Mouse (Mus musculus) E14TG2a.4 (cell line): ENCODE results near the gene Nxnl2.
"Not testable (repeated sequence)": the region's sequence is repeated elsewhere in the genome, so short reads cannot be mapped to it uniquely, and the experiment has no call there.

Experiments
- H3K27me3 ChIP-seq: 2 replicates; pipeline ENCODE4 v1.6.1; 2014; ENCODE audit warnings: low read length, control low read depth; ENCODE audit not compliant: insufficient read depth
- H3K36me3 ChIP-seq: 2 replicates; pipeline ENCODE4 v1.6.1; 2014; ENCODE audit warnings: low read length, control low read depth; ENCODE audit not compliant: insufficient read depth
- H3K4me1 ChIP-seq: replicated peaks from 2 replicates; pipeline ENCODE4 v1.6.1; 2014; ENCODE audit warnings: low read depth, low read length, control low read depth
- H3K4me3 ChIP-seq: replicated peaks from 2 replicates; pipeline ENCODE4 v1.5.1; 2014; ENCODE audit warnings: mild to moderate bottlenecking, low read length
- H3K9me3 ChIP-seq: 2 replicates; pipeline ENCODE4 v1.6.1; 2014; ENCODE audit warnings: low read length, control low read depth
- CTCF ChIP-seq: conservative IDR thresholded peaks from 2 replicates; pipeline ENCODE4 v1.5.1; 2014; ENCODE audit warnings: low read length
- NANOG ChIP-seq: IDR thresholded peaks from 2 replicates; pipeline ENCODE4 v1.6.1; 2014; ENCODE audit warnings: borderline replicate concordance, low read length, mixed read lengths
- POU5F1 ChIP-seq: IDR thresholded peaks from 2 replicates; pipeline ENCODE4 v1.6.1; 2014; ENCODE audit warnings: low read length, borderline replicate concordance

Nxnl2 gene

DNA sequence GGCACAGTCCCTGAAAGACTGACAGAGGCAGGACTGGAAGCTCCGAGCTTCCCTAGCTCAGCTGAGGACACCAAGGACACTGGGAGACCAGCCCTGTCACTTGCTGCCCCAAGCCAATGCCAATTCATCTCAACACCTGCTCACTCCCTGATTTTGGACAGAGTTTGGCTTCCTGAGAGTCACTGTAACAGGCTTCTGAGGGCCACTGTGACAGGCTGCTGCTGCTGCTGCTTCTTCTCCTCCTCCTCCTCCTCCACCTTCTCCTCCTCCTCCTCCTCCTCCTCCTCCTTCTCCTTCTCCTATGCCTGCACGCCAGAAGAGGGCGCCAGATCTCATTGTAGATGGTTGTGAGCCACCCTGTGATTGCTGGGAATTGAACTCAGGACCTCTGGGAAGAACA lies 19.5 kb downstream of the Nxnl2 start:
- TF ChIP-seq NANOG (no peak), CTCF (0 out of 2 replicates have a peak, but pooled peaks have one; percentile 7)
- Histone ChIP-seq H3K27me3 (no peaks in the 10 kb centered on the region), H3K9me3 (no peaks in the 10 kb centered on the region; the same call in 1 of the 2 replicates), H3K4me3 (no peak overlapping the region), H3K36me3 (no peaks in the 10 kb centered on the region), H3K4me1 (peaks cover 35% of the 10 kb centered on the region)

DNA sequence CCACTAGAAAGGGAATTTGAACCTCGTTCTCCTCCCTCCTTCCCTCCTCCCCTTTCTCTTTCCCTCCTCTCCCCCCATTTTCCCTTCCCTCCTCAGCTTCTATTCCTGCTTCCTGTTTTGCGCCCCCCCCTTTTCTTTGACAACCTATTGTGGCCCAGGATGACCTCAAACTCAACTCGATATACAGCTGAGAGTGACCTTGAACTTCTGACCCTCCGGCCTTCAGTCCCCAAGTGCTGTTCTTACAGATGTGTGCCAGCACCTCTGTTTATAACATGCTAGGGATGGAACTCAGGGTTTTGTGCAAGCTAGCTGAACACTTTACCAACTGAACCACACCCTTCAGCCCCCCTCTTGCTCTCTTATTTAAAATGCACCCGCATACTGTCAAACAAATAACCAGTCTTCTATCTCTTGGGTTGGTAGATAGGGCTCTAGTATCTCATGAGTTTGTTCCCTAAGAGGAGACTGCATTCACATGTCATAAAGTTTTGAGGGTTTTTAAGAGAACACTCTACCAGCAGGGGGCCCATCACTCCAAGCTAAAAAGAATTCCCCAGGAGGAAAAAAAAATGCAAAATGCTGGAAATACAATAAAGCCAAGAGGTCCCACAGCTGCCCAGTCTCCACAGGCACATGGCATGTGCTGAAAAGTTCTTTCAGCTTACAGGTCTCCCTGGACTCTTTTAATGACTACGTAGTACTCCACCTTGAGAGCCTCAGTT lies 20.8 kb downstream of the Nxnl2 start:
- Histone ChIP-seq H3K9me3 (no peaks in the 10 kb centered on the region), H3K4me1 (peaks cover 35% of the 10 kb centered on the region), H3K4me3 (no peak overlapping the region), H3K36me3 (no peaks in the 10 kb centered on the region), H3K27me3 (no peaks in the 10 kb centered on the region)
- TF ChIP-seq NANOG (no peak), POU5F1 (no peak), CTCF (no peak)

DNA sequence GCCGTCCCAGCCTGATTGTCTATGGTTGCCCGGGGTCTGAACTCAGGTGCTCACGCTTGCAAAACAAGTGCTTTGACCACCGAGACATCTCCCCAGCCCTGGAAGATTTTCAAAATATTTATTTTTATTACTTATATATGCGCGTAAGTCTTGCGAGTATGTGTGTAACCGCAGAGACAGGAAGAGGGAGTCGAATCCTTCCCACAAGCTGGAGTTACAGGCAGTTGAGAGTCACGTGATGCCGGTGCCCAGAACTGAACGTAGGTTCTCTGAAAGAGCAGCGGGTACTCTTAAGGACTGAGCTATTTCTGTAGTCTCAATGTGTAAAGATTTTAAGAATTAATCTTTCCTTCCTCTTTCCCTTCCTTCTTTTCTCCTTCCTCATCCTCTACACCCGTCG lies 23.1 kb downstream of the Nxnl2 start:
- H3K27me3 ChIP-seq = 0 out of 2 replicates have a peak, but pooled peaks cover 9% of the 10 kb centered on the region
- peaks cover 33% of the 10 kb centered on the region for H3K4me1 ChIP-seq
- H3K4me3 ChIP-seq = no peak overlapping the region
- TF ChIP-seq NANOG (no peak), POU5F1 (no peak), CTCF (no peak)
- no peaks in the 10 kb centered on the region for H3K9me3 ChIP-seq
- no peaks in the 10 kb centered on the region for H3K36me3 ChIP-seq

DNA sequence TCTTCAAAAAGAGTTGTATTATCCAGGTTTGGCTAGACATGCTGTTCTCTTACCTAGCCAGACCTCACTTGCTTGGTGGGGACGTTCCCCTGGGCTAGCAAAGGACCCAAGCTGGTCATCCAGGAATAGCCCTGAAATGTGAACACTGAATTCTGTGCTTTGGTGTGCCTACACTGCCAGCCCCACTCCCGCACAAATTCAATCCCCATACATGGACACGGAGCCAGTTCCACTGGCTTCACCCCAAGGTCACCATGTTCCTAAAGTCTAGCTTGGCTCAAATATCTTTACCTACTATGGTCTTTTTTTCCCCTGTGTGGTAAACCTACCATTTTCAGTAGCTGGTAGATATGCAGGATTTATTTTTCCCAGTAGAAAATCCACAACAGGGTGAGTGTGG lies 26.9 kb downstream of the Nxnl2 start:
- Histone ChIP-seq H3K27me3 (peaks cover 22% of the 10 kb centered on the region), H3K4me3 (no peak overlapping the region), H3K4me1 (peaks cover 5% of the 10 kb centered on the region; the same call in 1 of the 2 replicates), H3K9me3 (peaks cover 24% of the 10 kb centered on the region), H3K36me3 (no peaks in the 10 kb centered on the region)
- no peak for TF ChIP-seq NANOG
- no peak for TF ChIP-seq CTCF
- TF ChIP-seq POU5F1 = no peak

DNA sequence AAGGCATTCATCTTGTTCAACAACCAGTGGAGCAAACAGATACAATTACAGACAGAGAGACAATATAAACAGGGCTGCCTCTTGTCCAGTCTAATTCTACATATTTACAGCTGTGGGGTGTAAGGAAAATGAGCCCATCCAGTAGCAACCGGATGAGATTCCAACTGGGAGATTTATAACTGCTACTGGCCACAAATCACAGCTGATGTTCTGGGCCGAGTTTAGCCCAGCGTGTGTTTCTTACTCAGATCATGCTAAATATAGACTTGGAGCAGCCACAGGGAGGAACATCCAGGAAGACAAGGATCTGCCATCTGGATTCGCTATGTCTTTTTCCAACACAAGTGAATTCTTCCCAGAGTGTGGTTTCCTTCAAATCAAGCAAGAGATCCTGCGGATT lies 27.4 kb downstream of the Nxnl2 start:
- Histone ChIP-seq H3K27me3 (peaks cover 22% of the 10 kb centered on the region), H3K36me3 (no peaks in the 10 kb centered on the region), H3K9me3 (peaks cover 24% of the 10 kb centered on the region), H3K4me3 (no peak overlapping the region), H3K4me1 (peaks cover 5% of the 10 kb centered on the region; the same call in 1 of the 2 replicates)
- no peak for TF ChIP-seq CTCF
- TF ChIP-seq POU5F1 = no peak
- no peak for TF ChIP-seq NANOG

DNA sequence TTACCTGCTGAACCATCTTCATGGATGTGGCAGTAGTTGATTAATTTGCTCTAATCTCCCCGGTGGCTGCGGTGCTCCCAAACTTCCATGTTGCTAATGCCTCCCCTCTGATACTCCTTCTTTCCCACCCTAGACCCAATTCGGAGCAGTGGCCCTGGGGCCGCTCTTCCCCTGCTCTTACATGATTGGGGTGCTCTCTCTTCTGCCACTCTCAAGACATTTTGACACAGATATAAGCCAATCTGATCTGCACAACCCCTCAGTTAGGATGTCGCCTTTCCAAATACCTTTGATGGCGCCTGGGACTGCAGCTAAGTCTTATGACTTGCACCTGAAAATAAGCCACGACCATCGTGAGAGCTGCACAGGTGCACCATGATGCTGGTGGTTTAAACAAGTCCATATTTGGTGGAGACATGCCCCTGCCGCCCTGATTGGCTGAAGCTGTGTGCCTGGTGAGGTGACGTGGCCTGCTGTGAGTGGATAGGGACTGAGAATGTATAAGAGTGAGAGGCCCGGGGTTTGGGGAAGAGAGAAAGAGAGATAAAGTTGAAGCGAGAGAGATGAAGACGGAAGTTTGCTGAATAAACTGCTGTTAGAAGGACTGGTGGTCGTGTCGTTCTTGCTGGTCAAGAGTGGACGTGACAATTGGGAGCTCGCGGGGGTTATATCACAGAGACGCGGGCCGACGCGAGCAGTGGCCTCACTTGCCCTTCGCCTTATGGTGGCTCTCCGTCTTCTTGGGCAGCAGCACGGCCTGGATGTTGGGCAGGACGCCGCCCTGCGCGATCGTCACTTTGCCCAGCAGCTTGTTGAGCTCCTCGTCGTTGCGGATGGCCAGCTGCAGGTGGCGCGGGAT lies 31.4 kb downstream of the Nxnl2 start:
- not testable (repeated sequence) for H3K36me3 ChIP-seq
- H3K9me3 ChIP-seq = peaks cover 24% of the 10 kb centered on the region
- H3K27me3 ChIP-seq = peaks cover 19% of the 10 kb centered on the region
- H3K4me1 ChIP-seq = peaks cover 32% of the 10 kb centered on the region
- peak overlapping the region; percentile 74 for H3K4me3 ChIP-seq

DNA sequence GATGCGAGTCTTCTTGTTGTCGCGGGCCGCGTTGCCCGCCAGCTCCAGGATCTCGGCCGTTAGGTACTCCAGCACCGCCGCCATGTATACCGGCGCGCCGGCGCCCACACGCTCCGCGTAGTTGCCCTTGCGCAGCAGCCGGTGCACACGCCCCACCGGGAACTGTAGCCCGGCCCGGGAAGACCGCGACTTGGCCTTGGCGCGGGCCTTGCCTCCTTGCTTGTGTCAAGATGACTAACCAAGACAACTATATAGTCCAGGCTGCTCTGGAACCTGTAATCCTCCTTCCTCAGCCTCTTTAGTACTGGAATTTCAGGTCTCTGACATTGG lies 32.0 kb downstream of the Nxnl2 start:
- Histone ChIP-seq H3K9me3 (peaks cover 24% of the 10 kb centered on the region), H3K4me3 (peak overlapping the region; percentile 74), H3K4me1 (peaks cover 33% of the 10 kb centered on the region), H3K27me3 (peaks cover 13% of the 10 kb centered on the region)
- not testable (repeated sequence) for H3K36me3 ChIP-seq

DNA sequence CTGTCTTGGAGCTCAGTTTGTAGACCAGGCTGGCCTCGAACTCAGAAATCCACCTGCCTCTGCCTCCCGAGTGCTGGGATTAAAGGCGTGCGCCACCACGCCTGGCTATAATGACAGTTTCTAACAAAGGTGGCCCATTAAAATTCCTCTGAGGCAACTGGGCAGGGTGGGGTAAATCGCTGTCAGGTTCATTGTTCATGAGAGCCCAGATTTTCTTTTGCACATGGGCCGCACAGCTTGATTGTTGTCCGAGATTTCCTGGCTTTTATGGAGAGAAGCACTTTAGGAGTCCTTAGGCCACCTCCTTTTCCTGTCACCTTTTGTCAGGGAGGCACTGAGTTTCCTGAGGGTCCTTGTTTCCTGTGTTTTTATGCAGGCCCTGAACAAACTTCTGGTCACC lies 32.6 kb downstream of the Nxnl2 start:
- Histone ChIP-seq H3K36me3 (no peaks in the 10 kb centered on the region), H3K9me3 (peaks cover 24% of the 10 kb centered on the region), H3K4me3 (peak overlapping the region; percentile 74; the same call in 1 of the 2 replicates), H3K4me1 (peaks cover 38% of the 10 kb centered on the region), H3K27me3 (peaks cover 13% of the 10 kb centered on the region)
- TF ChIP-seq POU5F1 (no peak), NANOG (peak; percentile 85), CTCF (no peak)

DNA sequence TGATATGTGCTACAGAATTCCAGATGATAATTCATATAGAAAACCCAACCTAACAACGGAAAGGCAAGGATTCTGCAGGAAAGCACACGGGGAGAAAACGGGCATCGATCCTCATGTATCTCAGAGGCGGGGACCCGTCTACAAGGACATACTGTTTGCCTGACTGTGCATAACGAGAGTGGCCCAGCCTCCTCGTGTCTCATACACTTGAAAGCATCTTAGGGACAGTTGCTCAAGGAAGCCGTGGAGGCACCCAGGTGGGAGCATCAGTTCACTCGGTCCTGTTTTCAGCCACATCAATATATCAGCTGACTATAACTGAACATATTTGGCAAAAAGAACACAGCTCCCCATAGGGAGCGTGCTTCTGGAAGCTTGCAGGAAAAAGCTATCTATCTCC lies 33.3 kb downstream of the Nxnl2 start:
- Histone ChIP-seq H3K4me1 (peaks cover 44% of the 10 kb centered on the region), H3K9me3 (peaks cover 22% of the 10 kb centered on the region), H3K27me3 (peaks cover 13% of the 10 kb centered on the region)
- not testable (repeated sequence) for H3K4me3 ChIP-seq, H3K36me3 ChIP-seq
